Mouse (Mus musculus) large intestine, adult 2 months (tissue): Measurements from ENCODE around the gene Dbr1. TPM values are rescaled to one million over a fixed set of nuclear protein-coding genes. Genes with fewer than 3 reads are reported as not detected.

Experiments used
- DNase-seq: peaks from one replicate; pipeline ENCODE4 v3.0.0-alpha.2; 2012; ENCODE audit warnings: low read depth, low spot score
- WGBS: fragments of 180-500 bp; shearing (Covaris S2); methylation state at CpG from one replicate; pipeline ENCODE4 v1.1.7; 2018; 5-methylcytosine and 5-hydroxymethylcytosine counted together
- polyA plus RNA-seq: library from polyadenylated mRNA; depleted of rRNA; stranded (reverse); fragments of >200 nt; gene quantifications from 2 replicates; pipeline ENCODE4 v1.2.3, GENCODE M21; 2012; rRNA removed

The Dbr1 gene
- polyA plus RNA-seq, 1 experiment: 6.0 TPM

DNA sequence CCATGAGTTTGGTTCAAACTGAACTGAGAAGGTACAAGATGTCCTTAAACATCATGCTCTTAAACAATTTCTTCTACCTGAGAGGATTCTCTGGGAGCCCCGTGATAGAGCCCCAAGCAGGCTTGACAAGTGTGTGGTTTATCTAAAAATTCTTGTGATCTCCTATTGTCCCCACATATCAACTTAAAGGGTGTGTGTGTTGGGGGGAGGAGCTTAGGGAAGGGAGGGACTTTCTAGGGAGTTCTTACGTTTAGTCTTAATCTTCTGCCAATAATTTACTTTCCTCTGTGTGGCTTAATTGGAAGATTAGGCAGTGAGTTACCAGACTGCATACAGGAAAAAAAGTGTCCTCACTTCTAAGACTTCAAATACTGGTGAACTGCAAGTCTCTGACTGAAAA is 36.6 kb downstream of the Dbr1 start, which contains the start of gene A4gnt:
Gene A4gnt (plus strand): TSS at position 301 of the 400 bp plus-strand sequence.
- 26% methylated on average over 2 of the region's 2 CpGs for WGBS

DNA sequence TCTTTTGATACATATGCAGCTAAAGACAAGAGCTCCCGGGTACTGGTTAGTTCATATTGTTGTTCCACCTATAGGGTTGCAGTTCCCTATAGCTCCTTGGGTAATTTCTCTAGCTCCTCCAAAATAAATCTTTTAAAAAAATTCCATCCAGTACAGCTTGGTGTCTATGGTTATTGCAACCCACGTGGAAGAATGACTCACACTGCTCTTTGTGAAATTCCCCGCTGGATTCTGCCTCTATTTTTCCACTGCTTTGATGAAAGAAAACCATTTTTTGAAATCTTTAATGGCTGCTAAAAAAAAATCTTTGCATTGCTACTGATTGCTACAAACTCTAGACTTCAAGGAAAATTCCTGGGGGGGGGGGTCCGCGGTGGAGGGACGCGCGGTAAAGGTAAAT is 44.1 kb downstream of the Dbr1 start:
- no peak for DNase-seq

More for the DNA sequence above, 36.6 kb downstream of the Dbr1 start, which contains the start of gene A4gnt:
- DNase-seq: no peak

DNA sequence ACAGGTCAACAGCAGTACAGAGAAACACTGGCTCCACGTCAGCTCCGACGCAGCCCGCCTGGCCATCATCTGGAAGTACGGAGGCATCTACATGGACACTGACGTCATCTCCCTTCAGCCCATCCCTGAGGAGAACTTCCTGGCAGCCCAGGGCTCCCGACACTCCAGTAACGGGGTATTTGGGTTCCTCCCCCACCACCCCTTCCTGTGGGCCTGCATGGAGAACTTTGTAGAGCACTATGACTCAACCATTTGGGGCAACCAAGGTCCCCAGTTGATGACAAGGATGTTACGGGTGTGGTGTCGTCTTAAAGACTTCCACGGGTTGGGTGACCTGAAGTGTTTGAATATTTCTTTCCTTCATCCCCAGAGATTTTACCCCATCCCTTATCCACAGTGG is 44.6 kb downstream of the Dbr1 start:
- no peak for DNase-seq
- 86% methylated on average over 11 of the region's 11 CpGs for whole genome bisulfite sequencing

More for the DNA sequence above, 44.1 kb downstream of the Dbr1 start:
- 88% methylated on average over 8 of the region's 8 CpGs for WGBS

DNA sequence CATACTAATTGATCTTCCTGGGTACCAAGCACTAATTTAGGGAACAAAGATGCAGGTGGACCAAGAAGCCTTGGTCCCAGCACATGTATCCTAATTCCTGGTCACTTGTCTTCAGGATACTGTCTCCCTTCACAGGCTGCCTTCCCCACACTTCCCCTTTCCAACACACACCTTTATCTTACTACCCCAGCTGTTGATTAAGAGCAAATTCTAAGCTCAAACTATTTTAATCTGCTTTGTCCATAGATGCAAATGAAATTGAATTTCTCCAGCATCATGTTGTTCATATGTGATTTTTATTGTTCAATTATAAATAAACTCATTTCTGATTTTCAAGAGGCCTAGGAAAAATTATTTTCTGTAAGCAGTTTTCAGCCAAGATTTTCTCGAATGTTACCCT is 46.4 kb downstream of the Dbr1 start:
- no peak for DNase-seq
- 76% methylated on average over 1 of the region's 1 CpGs for WGBS

DNA sequence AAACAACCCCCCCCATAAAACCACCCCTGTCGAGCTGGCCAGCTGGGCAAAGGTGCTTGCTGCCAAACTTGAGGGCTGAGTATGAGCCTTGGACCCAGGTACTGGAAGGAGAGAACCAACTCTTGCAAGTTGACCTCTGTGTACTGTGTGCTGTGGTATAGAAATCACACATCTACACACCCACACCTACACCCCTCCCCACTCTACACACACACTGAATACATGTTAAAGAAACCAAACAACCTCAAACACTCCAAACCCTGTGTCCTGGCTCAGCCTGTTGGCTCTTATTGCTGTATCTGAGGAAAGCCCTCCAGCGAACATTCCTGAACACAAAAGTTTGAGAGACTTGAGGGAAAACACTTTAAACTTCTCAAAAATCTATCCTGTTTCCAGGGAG is 47.4 kb downstream of the Dbr1 start:
- DNase-seq: no peak
- 37% methylated on average over 2 of the region's 2 CpGs for WGBS

DNA sequence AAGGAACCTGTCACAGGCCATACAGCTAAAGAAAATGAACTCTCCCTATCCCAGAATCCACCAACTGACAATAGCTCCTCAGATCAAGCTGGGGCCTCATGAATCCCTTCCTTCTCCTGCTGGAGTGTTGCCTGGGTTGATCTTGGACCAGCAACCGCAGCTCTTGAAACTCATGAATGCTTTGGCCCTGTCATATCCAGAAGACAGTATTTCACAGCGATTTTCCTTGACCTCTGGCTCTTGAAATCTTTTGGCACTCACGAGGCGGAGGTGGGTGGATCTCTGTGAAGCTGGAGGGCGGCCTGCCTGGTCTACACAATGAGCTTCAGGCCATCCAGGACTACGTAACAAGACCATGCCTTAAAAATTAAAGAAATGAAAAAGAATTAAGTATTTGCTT is 48.5 kb downstream of the Dbr1 start:
- DNase-seq: no peak
- 78% methylated on average over 6 of the region's 6 CpGs for WGBS

DNA sequence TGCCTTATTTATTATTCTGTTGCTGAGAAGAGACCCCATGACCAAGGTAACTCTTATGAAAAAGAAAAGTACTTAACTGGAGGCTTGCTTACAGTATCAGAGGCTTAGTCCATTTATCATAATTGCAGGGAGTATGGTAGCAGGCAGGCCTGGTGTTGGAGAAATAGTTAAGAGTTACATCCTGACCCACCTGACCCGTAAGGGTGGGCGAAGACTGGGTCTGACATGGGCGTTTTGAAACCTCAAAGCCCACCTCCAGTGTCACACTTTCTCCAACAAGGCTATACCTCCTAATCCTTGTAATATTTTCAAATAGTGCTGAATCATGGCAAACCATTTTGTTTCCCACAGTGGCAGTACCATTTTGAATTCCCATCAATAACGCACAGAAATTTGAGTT is 53.0 kb downstream of the Dbr1 start:
- DNase-seq: no peak
- 81% methylated on average over 4 of the region's 4 CpGs for WGBS

DNA sequence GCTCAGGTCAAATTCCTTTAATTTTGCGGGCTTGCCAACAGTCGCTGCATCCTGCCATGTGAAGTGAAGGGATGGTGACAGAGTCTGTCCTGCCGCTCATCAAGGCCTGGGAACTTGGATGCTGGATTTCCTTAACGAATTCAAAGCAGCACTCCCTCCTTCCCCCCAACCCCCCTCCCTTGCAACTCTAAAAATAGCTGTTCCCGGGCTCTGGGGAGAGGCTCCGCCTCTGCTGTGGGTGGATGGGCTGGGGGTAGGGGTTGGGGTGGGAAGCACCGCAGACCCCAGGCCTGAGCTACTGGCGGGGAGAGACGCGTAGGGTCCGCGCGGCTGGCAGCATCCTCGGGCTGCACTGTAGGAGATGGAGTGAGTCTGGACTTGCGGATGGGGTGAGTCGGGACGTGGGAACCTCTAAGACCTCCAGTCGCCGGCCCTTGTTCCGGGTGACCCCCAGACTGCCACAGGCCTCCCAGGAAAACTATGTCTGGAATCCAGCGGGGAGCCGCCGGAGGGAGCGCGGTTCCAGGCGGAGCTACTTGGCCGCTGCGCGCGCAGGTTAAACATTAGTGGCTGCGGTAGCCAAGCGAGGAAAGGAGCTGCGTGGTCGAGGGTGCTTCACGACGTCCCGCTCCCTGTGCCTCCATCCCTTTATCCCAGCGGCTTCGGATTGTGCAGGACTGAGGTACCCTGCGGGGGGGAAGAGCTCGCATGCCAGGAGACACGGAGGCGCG is 53.8 kb downstream of the Dbr1 start, which contains the start of gene Dzip1l:
Gene Dzip1l (plus strand): TSS at position 216 of the 731 bp plus-strand sequence.
- DNase-seq: no peak
- 4% methylated on average over 44 of the region's 44 CpGs for WGBS

DNA sequence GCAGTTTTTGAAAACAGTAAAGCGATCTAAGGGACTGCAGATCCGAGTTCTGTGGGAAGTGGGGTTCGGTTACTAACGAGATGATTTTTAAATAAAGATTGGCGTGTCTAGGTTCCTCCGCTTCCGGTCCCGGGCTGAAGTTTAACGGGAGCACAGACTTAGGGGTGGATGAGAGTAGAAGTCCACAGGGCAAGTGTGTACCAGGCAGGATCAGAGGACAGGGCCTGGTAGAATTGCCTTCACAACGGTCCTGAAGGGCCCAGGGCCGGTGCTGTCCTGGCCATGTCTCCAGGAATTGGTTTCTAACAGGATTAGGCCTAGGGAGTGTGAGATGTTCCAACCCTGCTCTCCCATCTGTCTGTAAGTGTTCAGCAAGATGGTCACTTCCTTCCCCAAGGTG is 54.5 kb downstream of the Dbr1 start:
- no peak for DNase-seq
- 18% methylated on average over 11 of the region's 11 CpGs for WGBS

DNA sequence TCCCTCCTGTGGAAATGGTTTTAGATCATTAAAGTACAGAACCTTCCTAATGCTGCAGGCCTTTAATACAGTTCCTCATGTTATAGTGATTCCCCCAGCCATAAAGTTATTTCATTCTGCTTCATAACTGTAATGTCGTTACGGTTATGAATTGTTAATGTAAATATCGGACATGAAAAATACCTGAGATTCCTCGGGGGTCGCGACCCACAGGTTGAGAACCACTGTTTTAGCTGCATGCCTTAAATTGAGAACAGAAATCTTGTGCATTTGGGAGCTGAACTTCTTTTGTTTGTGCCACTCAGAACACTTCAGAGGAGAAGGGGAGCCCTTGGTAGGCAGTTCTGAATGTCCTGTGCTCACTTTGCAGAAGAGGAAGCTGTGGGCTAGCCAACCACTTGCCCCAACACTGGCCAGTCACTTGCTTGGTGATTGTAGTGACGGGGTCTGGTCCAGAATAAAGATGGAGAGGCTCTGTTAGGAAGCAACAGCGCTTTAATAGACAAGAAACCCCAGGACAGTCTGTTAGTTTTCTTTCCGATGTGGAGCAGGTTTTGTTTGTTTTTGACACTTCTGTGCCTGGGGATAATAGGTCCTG is 55.0 kb downstream of the Dbr1 start:
- no peak for DNase-seq
- 67% methylated on average over 9 of the region's 9 CpGs for WGBS

DNA sequence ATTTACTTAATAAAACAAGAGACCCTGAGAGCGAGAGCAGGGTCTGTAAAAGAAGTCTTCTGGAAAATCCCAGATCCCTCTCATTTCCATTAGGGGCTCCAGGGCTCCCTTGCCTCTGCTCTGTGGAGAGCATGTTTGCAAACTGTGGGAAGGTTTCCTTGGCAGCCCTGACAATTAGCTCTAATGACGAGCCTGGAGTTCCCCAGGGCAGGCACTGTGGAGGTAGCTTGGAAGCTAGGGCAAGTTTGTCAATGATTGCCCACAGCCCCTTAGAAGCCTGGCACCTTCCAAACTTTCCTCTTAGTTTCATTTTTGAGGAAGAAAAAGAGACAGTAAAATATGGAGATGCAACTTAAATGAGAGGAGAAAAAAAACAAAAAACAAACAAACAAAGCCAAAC is 56.2 kb downstream of the Dbr1 start:
- no peak for DNase-seq
- 59% methylated on average over 2 of the region's 2 CpGs for WGBS

DNA sequence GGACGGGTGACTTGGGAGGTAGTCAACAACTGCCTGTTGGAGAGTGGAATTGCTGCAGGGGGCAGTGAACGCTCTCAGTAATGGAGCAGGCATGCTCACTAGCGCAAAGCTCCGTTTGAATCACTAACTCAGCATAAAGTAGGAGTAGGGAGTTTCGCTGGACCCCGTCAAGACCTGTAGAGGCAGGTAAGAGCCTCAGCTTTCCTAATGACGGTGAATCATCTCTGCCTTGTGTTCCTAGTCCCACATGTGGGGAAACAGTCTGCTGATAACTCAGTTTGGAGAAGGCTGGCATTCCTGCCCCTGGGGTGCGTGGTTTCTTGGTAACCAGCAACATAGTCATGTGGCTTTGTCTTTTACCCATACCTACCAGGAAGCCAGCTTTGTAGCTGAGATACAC is 56.7 kb downstream of the Dbr1 start:
- WGBS: 54% methylated on average over 8 of the region's 8 CpGs
- no peak for DNase-seq

Other genes with a start within 250 kb of the Dbr1 start
- gene Esyt3, start 217.2 kb upstream of the Dbr1 start, polyA plus RNA-seq: 0.22 and 0.24 TPM in 2 replicates
- 4.7 and 4.9 TPM in 2 replicates for gene Mras, start 138.4 kb upstream of the Dbr1 start, polyA plus RNA-seq
- gene Nme9, start 124.3 kb upstream of the Dbr1 start, polyA plus RNA-seq: 0.32 and 0.37 TPM in 2 replicates
- 10.6 and 15.4 TPM in 2 replicates for gene Armc8, start 6.9 kb upstream of the Dbr1 start, polyA plus RNA-seq
- 2.0 and 3.0 TPM in 2 replicates for gene A4gnt, start 36.7 kb downstream of the Dbr1 start, polyA plus RNA-seq
- 0.66 and 0.84 TPM in 2 replicates for gene Dzip1l, start 53.7 kb downstream of the Dbr1 start, polyA plus RNA-seq
- 0.10 TPM in 1 of 2 replicates, not detected in the other for gene Cldn18, start 141.5 kb downstream of the Dbr1 start, polyA plus RNA-seq